Mouse (Mus musculus) right cerebral cortex, adult 18-20 months (tissue): ENCODE results near the gene Ssc4d.
A peak's percentile ranks its signal among the peaks of the same experiment; 100 is the strongest.

Experiments
- DNase-seq: peaks from one replicate; pipeline ENCODE4 v3.0.0; 2022; ENCODE audit warnings: mixed read lengths

The Ssc4d gene

GRCm38 (mm10) chr5:135974365-135974764 lies at the start of gene Ssc4d:
Ssc4d (minus strand) TSS chr5:135974531.
- no peak for DNase-seq

- DNase-seq = no peak
Measured at GRCm38 (mm10) chr5:136019907-136020306, 45.6 kb upstream of the Ssc4d start.

DNA sequence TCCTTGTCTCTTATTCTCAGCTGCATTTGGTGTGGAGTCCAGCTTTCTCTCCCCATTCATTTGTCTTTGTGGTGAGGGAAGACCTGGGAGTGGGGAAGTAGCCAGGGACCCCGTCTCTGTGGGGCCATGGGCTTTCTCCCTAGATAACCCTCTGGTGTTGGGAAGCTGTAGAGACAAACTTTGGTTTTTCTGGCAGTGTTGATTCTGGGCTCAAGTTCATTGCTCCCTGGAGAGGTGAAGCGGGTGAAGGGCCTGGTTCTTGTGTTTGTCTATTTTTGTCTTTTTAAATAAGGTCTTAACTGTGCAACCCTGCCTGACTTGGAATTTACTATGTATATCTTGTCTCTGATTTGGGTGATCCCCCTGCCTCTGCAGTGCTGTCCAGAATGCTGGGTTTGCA lies 44.4 kb upstream of the Ssc4d start:
- DNase-seq = no peak

GRCm38 (mm10) chr5:136017262-136017661 lies 42.9 kb upstream of the Ssc4d start:
- no peak for DNase-seq

- no peak for DNase-seq
Measured at GRCm38 (mm10) chr5:136016014-136016876, 41.9 kb upstream of the Ssc4d start.

DNA sequence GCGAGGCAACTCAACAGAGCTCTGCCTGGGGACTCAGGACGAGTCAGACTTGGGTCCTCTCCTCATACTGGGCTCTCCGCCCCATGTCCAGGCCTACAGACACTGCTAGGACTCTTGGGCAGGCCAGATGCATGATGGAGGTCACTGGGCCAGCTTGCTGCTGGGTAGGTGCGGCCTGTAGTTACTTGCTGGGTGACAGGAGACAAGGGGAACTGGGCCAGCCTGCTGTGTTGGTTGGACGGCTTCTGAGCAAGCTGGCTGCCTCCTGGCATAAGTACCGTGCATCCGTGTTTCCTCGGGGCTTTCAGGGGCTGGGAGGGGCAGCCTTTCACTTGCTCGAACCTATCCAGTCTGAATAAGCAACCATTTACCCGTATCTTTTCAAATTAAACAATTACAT lies 41.3 kb upstream of the Ssc4d start:
- no peak for DNase-seq

GRCm38 (mm10) chr5:136014877-136015276 lies 40.5 kb upstream of the Ssc4d start:
- DNase-seq = no peak

GRCm38 (mm10) chr5:136007745-136008144 lies 33.4 kb upstream of the Ssc4d start:
- DNase-seq = no peak

DNA sequence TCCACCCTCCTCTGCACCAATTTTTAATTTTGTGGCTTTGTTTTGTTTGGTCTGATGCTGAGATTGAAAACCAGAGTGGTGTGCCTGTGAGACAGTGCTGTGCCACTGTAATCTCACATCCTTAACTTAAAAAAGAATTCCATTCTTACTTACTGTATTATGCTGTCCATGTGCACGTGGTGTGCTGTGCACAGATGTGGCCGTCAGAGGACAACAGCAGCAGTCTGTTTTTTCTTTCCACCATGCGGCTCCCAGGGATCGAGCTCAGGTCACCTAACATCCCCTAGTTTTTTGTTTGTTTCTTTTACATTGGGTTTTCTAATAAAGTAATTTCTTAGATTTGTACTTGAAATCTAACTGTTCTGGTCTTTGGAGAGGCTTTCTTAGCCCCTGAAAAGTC lies 30.2 kb upstream of the Ssc4d start:
- DNase-seq = no peak

GRCm38 (mm10) chr5:136002751-136003151 lies 28.4 kb upstream of the Ssc4d start:
- DNase-seq = no peak

DNA sequence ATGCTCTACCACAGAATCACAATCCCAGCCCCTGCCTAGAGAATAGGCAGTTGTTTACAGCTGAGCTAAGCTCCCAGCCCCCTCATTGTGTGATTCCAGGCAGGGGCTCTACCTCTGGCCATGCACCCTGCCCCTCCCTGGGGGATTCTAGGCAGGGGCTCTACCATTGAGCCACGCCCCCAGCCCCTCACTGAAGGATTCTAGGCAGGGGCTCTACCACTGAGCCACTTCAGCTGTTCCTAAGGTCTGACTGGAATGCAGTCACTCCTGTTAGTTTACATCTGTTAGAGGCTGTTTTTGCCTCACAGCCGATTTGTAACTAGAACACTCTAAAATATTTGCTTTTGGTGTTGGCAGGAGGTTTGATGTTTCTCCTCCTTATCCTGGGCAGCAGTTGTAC lies 28.0 kb upstream of the Ssc4d start:
- DNase-seq = no peak

- DNase-seq = no peak
Measured at GRCm38 (mm10) chr5:136001222-136001621, 26.9 kb upstream of the Ssc4d start.

- DNase-seq = no peak
Measured at GRCm38 (mm10) chr5:135996162-135996561, 21.8 kb upstream of the Ssc4d start.

GRCm38 (mm10) chr5:135994725-135995687 lies 20.7 kb upstream of the Ssc4d start, which contains the start of gene Dtx2:
Dtx2 (plus strand) TSS chr5:135994800.
- peak; percentile 92 for DNase-seq

- no peak for DNase-seq
Measured at GRCm38 (mm10) chr5:135994335-135994724, 20.0 kb upstream of the Ssc4d start.

- no peak for DNase-seq
Measured at GRCm38 (mm10) chr5:135993381-135993965, 19.1 kb upstream of the Ssc4d start.

DNA sequence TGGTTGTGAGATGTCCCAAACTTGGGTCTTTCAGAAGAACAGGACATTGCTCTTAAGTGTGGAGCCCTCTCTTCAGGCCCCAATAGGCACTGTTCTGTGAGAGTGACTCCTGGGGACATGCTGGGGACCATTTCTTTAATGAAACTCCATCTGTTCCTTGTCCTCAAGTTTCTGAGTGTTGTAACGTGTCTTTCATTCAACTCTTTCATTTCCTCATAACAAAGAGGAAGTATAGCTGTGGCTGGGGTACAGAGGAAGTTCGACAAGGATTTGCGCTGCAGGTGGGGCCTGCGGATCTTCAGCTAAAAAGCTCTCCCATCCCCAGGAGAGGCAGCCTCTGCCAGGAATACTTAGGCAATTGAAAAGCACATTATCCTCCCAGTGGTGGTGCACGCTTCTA lies 16.3 kb upstream of the Ssc4d start:
- DNase-seq = no peak

- DNase-seq = no peak
Measured at GRCm38 (mm10) chr5:135987248-135987647, 12.9 kb upstream of the Ssc4d start.

- no peak for DNase-seq
Measured at GRCm38 (mm10) chr5:135984546-135985044, 10.3 kb upstream of the Ssc4d start.

DNA sequence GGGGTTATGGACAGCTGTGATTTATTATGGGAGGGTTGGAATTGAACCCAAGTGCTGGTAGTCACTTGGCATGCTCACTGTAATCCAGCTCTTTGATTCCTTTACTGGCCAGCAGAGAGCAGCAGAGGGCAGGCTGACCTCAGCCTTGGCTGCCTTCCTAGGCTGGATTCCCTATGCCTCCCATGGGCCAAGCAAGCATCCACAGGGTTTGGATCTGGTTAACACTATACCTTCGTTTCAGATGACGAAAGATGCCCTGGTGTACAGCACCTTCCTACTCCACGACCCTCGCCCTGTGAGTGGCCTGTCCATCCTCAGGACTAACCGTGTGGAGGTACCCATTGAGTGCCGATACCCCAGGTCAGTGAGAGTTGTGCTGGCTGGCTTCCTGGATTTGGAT lies 8.1 kb upstream of the Ssc4d start:
- peak; percentile 16 for DNase-seq

- no peak for DNase-seq
Measured at GRCm38 (mm10) chr5:135979904-135980303, 5.6 kb upstream of the Ssc4d start, which contains the start of gene Zp3. Zp3 (plus strand) TSS chr5:135980099.

GRCm38 (mm10) chr5:135979381-135979780 lies 5.0 kb upstream of the Ssc4d start:
- DNase-seq = no peak
